Mouse (Mus musculus) gastrocnemius, postnatal 14 days (tissue): ENCODE measurements around the gene Bet1l. TPM values are rescaled to one million over a fixed set of nuclear protein-coding genes. Genes with fewer than 3 reads are reported as not detected.

Source experiments
- DNase-seq: peaks from one replicate; pipeline ENCODE4 v3.0.0; 2021; ENCODE audit warnings: mixed read lengths
- intact Hi-C: fragments of 180-260 bp; cut with DNase I; formaldehyde crosslinking; loops from one replicate; pipeline ENCODE4 v1.15.1; 2025; ENCODE audit warnings: low total_unique reads
- total RNA-seq, 2 experiments: library from RNA; stranded (reverse); gene quantifications; 2 replicates each; pipeline ENCODE4 v1.2.3; 2021

Gene Bet1l
- total RNA-seq, 2 experiments from 2014 or later = 8.3 to 11.1 TPM

GRCm38 (mm10) chr7:140839556-140839955 lies 17.8 kb downstream of the Bet1l start:
- intact Hi-C loops = no loop called here
- DNase-seq = no peak

GRCm38 (mm10) chr7:140836243-140837115 lies 20.9 kb downstream of the Bet1l start:
- DNase-seq = no peak
- intact Hi-C loops = no loop called here

- intact Hi-C loops = no loop called here
- no peak for DNase-seq
These were observed 21.7 kb downstream of the Bet1l start for GRCm38 (mm10) chr7:140835758-140836087.

GRCm38 (mm10) chr7:140834968-140835757 lies 22.2 kb downstream of the Bet1l start, which contains the start of gene Urah:
Urah (plus strand) TSS chr7:140835018.
- DNase-seq = no peak
- intact Hi-C loops = no loop called here

GRCm38 (mm10) chr7:140833341-140833740 lies 24.0 kb downstream of the Bet1l start:
- DNase-seq = no peak
- intact Hi-C loops = no loop called here

- DNase-seq = no peak
These were observed 25.9 kb downstream of the Bet1l start for GRCm38 (mm10) chr7:140831447-140831846.

GRCm38 (mm10) chr7:140828171-140828881 lies 29.1 kb downstream of the Bet1l start:
- DNase-seq = no peak
- intact Hi-C loops = no loop called here

More at GRCm38 (mm10) chr7:140831447-140831846, 25.9 kb downstream of the Bet1l start:
- intact Hi-C loops = no loop called here

- DNase-seq = no peak
- intact Hi-C loops = no loop called here
These were observed 34.6 kb downstream of the Bet1l start for GRCm38 (mm10) chr7:140822731-140823130.

GRCm38 (mm10) chr7:140821653-140822329 lies 35.6 kb downstream of the Bet1l start, which contains the start of gene Zfp941:
Zfp941 (minus strand) TSS chr7:140822178.
- intact Hi-C loops = no loop called here
- DNase-seq = no peak

- DNase-seq = no peak
- intact Hi-C loops = no loop called here
These were observed 36.1 kb downstream of the Bet1l start for GRCm38 (mm10) chr7:140821305-140821652.

GRCm38 (mm10) chr7:140820173-140820572 lies 37.2 kb downstream of the Bet1l start:
- no peak for DNase-seq
- intact Hi-C loops = no loop called here

- no peak for DNase-seq
- intact Hi-C loops = no loop called here
These were observed 44.5 kb downstream of the Bet1l start for GRCm38 (mm10) chr7:140812850-140813249.

GRCm38 (mm10) chr7:140811714-140812113 lies 45.7 kb downstream of the Bet1l start:
- intact Hi-C loops = no loop called here
- no peak for DNase-seq

GRCm38 (mm10) chr7:140810496-140810895 lies 46.9 kb downstream of the Bet1l start:
- DNase-seq = no peak
- intact Hi-C loops = no loop called here

GRCm38 (mm10) chr7:140805704-140806103 lies 51.7 kb downstream of the Bet1l start:
- no peak for DNase-seq
- intact Hi-C loops = no loop called here

Other genes with a start within 250 kb of the Bet1l start
- gene Olfr61, start 228.6 kb downstream of the Bet1l start, total RNA-seq = not detected
- gene Olfr53, start 211.1 kb downstream of the Bet1l start, total RNA-seq = not detected
- not detected for gene Olfr539, start 197.6 kb downstream of the Bet1l start, total RNA-seq
- not detected for gene Olfr45, start 175.6 kb downstream of the Bet1l start, total RNA-seq
- gene Olfr541, start 160.3 kb downstream of the Bet1l start, total RNA-seq = not detected
- gene Cyp2e1, start 93.8 kb downstream of the Bet1l start, total RNA-seq = under 1 TPM; 0.21 to 0.33 TPM
- not detected for gene Syce1, start 69.7 kb downstream of the Bet1l start, total RNA-seq
- not detected for gene Zfp941, start 35.4 kb downstream of the Bet1l start, total RNA-seq
- gene Urah, start 22.6 kb downstream of the Bet1l start, total RNA-seq = not detected
- not detected for gene Scgb1c1, start 12.0 kb downstream of the Bet1l start, total RNA-seq
- gene Odf3, start 9.8 kb downstream of the Bet1l start, total RNA-seq = not detected
- gene Gm45785, start 1.2 kb downstream of the Bet1l start, total RNA-seq = not detected
- 10 to 100 TPM; 13.9 to 16.2 TPM for gene Ric8a, start 620 bp downstream of the Bet1l start, total RNA-seq
- gene Psmd13, start 24.4 kb upstream of the Bet1l start, total RNA-seq = 10 to 100 TPM; 93.5 to 94.2 TPM
- gene Sirt3, start 24.7 kb upstream of the Bet1l start, total RNA-seq = 10 to 100 TPM; 19.5 to 24.7 TPM
- 1,000 to 10,000 TPM; 1,269 to 1,458 TPM for gene Cox8b, start 42.9 kb upstream of the Bet1l start, total RNA-seq
- gene Nlrp6, start 63.3 kb upstream of the Bet1l start, total RNA-seq = not detected
- gene Pgghg, start 83.8 kb upstream of the Bet1l start, total RNA-seq = 1 to 10 TPM; 6.7 to 6.9 TPM
- gene Ifitm5, start 92.7 kb upstream of the Bet1l start, total RNA-seq = not detected
- gene Gm45717, start 98.4 kb upstream of the Bet1l start, total RNA-seq = not detected
- 100 to 1,000 TPM in 1 of 2 experiments, 10 to 100 TPM in 1; 83.9 to 105 TPM for gene Ifitm2, start 98.4 kb upstream of the Bet1l start, total RNA-seq
- 1 to 10 TPM; 1.3 to 1.4 TPM for gene Ifitm1, start 109.6 kb upstream of the Bet1l start, total RNA-seq
- gene Ifitm3, start 153.2 kb upstream of the Bet1l start, total RNA-seq = 10 to 100 TPM; 44.9 to 54.0 TPM
- not detected for gene Ifitm6, start 160.3 kb upstream of the Bet1l start, total RNA-seq
- gene Gm17387, start 171.6 kb upstream of the Bet1l start, total RNA-seq = not detected
- under 1 TPM in 1 of 2 experiments, not detected in 1; 0.23 TPM for gene B4galnt4, start 203.5 kb upstream of the Bet1l start, total RNA-seq
- not detected for gene Pkp3, start 220.6 kb upstream of the Bet1l start, total RNA-seq
- gene Sigirr, start 243.0 kb upstream of the Bet1l start, total RNA-seq = 1 to 10 TPM; 2.8 to 3.2 TPM